Mouse (Mus musculus): ENCODE data around the gene Dnajc11. TPM values are rescaled to one million over a fixed set of nuclear protein-coding genes. Genes with fewer than 3 reads are reported as not detected.

Gene Dnajc11
- polyA plus RNA-seq (2015; fragmentation: Nextera tagmentation; extraction: Ambion mirVana) = 78.4 and 86.9 TPM in 2 replicates

GRCm38 (mm10) chr4:151933505-151934214 lies at the start of gene Dnajc11:
TSS of gene Dnajc11 (plus strand) at chr4:151933691.
- H3K9ac ChIP-seq (ENCODE audit: low read depth, low read length) = peak within 1 kb of the TSS; percentile 90
- H3K27me3 ChIP-seq (replicated peaks; ENCODE audit: control insufficient read depth, insufficient read depth, low read length) = no peaks in the 10 kb centered on the region
- H3K4me3 ChIP-seq (ENCODE audit: low read length) = peak within 1 kb of the TSS; percentile 99
- peaks cover 15% of the 10 kb centered on the region for H3K4me1 ChIP-seq (ENCODE audit: control insufficient read depth, insufficient read depth, low read depth, low read length)
- peak within 1 kb of the TSS; percentile 99 for H3K4me2 ChIP-seq (ENCODE audit: low read length)
- no peaks in the 10 kb centered on the region for H3K9me3 ChIP-seq (ENCODE audit: control insufficient read depth, low read length)
- WGBS = under 1% methylated on average over 74 of the region's 83 CpGs
- peak within 1 kb of the TSS; percentile 59 for H3K27ac ChIP-seq (ENCODE audit: low read depth, low read length)
- no peaks in the 10 kb centered on the region for H3K36me3 ChIP-seq (ENCODE audit: control insufficient read depth, insufficient read depth, low read length)
- peak; percentile 92 for ATAC-seq

- no peak for ATAC-seq
- WGBS = 79% methylated on average over 6 of the region's 6 CpGs
Measured at GRCm38 (mm10) chr4:151893241-151893640, 40.2 kb upstream of the Dnajc11 start.

GRCm38 (mm10) chr4:151894926-151895325 lies 38.6 kb upstream of the Dnajc11 start:
- 94% methylated on average over 12 of the region's 12 CpGs for WGBS
- no peak for ATAC-seq
- H3K36me3 ChIP-seq (ENCODE audit: control insufficient read depth, insufficient read depth, low read length) = no peaks in the 10 kb centered on the region

More at GRCm38 (mm10) chr4:151893241-151893640, 40.2 kb upstream of the Dnajc11 start:
- no peak overlapping the region for H3K4me3 ChIP-seq (ENCODE audit: low read length)
- no peak overlapping the region for H3K27ac ChIP-seq (ENCODE audit: low read depth, low read length)
- no peaks in the 10 kb centered on the region for H3K27me3 ChIP-seq (replicated peaks; ENCODE audit: control insufficient read depth, insufficient read depth, low read length)
- H3K4me2 ChIP-seq (ENCODE audit: low read length) = no peak overlapping the region
- no peaks in the 10 kb centered on the region for H3K4me1 ChIP-seq (ENCODE audit: control insufficient read depth, insufficient read depth, low read depth, low read length)
- no peak overlapping the region for H3K9ac ChIP-seq (ENCODE audit: low read depth, low read length)
- H3K9me3 ChIP-seq (ENCODE audit: control insufficient read depth, low read length) = no peaks in the 10 kb centered on the region
- H3K36me3 ChIP-seq (ENCODE audit: control insufficient read depth, insufficient read depth, low read length) = no peaks in the 10 kb centered on the region

GRCm38 (mm10) chr4:151895624-151896023 lies 37.9 kb upstream of the Dnajc11 start:
- Histone ChIP-seq H3K9me3 (ENCODE audit: control insufficient read depth, low read length) (no peaks in the 10 kb centered on the region), H3K4me1 (ENCODE audit: control insufficient read depth, insufficient read depth, low read depth, low read length) (peaks cover 5% of the 10 kb centered on the region), H3K27me3 (replicated peaks; ENCODE audit: control insufficient read depth, insufficient read depth, low read length) (no peaks in the 10 kb centered on the region), H3K36me3 (ENCODE audit: control insufficient read depth, insufficient read depth, low read length) (no peaks in the 10 kb centered on the region), H3K4me2 (ENCODE audit: low read length) (no peak overlapping the region), H3K9ac (ENCODE audit: low read depth, low read length) (no peak overlapping the region), H3K27ac (ENCODE audit: low read depth, low read length) (no peak overlapping the region), H3K4me3 (ENCODE audit: low read length) (no peak overlapping the region)
- 93% methylated on average over 7 of the region's 7 CpGs for WGBS
- ATAC-seq = no peak

More at GRCm38 (mm10) chr4:151894926-151895325, 38.6 kb upstream of the Dnajc11 start:
- Histone ChIP-seq H3K27me3 (replicated peaks; ENCODE audit: control insufficient read depth, insufficient read depth, low read length) (no peaks in the 10 kb centered on the region), H3K4me3 (ENCODE audit: low read length) (no peak overlapping the region), H3K27ac (ENCODE audit: low read depth, low read length) (no peak overlapping the region), H3K9me3 (ENCODE audit: control insufficient read depth, low read length) (no peaks in the 10 kb centered on the region), H3K9ac (ENCODE audit: low read depth, low read length) (no peak overlapping the region), H3K4me1 (ENCODE audit: control insufficient read depth, insufficient read depth, low read depth, low read length) (peaks cover 5% of the 10 kb centered on the region), H3K4me2 (ENCODE audit: low read length) (no peak overlapping the region)

GRCm38 (mm10) chr4:151897069-151897617 lies 36.3 kb upstream of the Dnajc11 start:
- H3K9me3 ChIP-seq (ENCODE audit: control insufficient read depth, low read length) = no peaks in the 10 kb centered on the region
- no peak overlapping the region for H3K4me2 ChIP-seq (ENCODE audit: low read length)
- H3K4me1 ChIP-seq (ENCODE audit: control insufficient read depth, insufficient read depth, low read depth, low read length) = peaks cover 5% of the 10 kb centered on the region
- H3K4me3 ChIP-seq (ENCODE audit: low read length) = no peak overlapping the region
- no peak overlapping the region for H3K27ac ChIP-seq (ENCODE audit: low read depth, low read length)
- H3K9ac ChIP-seq (ENCODE audit: low read depth, low read length) = no peak overlapping the region
- 71% methylated on average over 9 of the region's 9 CpGs for WGBS
- H3K36me3 ChIP-seq (ENCODE audit: control insufficient read depth, insufficient read depth, low read length) = no peaks in the 10 kb centered on the region
- H3K27me3 ChIP-seq (replicated peaks; ENCODE audit: control insufficient read depth, insufficient read depth, low read length) = no peaks in the 10 kb centered on the region
- no peak for ATAC-seq

- ATAC-seq = no peak
- no peak overlapping the region for H3K4me2 ChIP-seq (ENCODE audit: low read length)
- no peaks in the 10 kb centered on the region for H3K27me3 ChIP-seq (replicated peaks; ENCODE audit: control insufficient read depth, insufficient read depth, low read length)
- no peak overlapping the region for H3K9ac ChIP-seq (ENCODE audit: low read depth, low read length)
- H3K36me3 ChIP-seq (ENCODE audit: control insufficient read depth, insufficient read depth, low read length) = no peaks in the 10 kb centered on the region
- no peak overlapping the region for H3K4me3 ChIP-seq (ENCODE audit: low read length)
- no peak overlapping the region for H3K27ac ChIP-seq (ENCODE audit: low read depth, low read length)
- H3K4me1 ChIP-seq (ENCODE audit: control insufficient read depth, insufficient read depth, low read depth, low read length) = peaks cover 5% of the 10 kb centered on the region
- WGBS = 39% methylated on average over 13 of the region's 13 CpGs
- no peaks in the 10 kb centered on the region for H3K9me3 ChIP-seq (ENCODE audit: control insufficient read depth, low read length)
Measured at GRCm38 (mm10) chr4:151898600-151899245, 34.8 kb upstream of the Dnajc11 start.

- H3K4me3 ChIP-seq (ENCODE audit: low read length) = no peak overlapping the region
- no peak overlapping the region for H3K27ac ChIP-seq (ENCODE audit: low read depth, low read length)
- 70% methylated on average over 11 of the region's 11 CpGs for WGBS
- no peak overlapping the region for H3K4me2 ChIP-seq (ENCODE audit: low read length)
- H3K9ac ChIP-seq (ENCODE audit: low read depth, low read length) = no peak overlapping the region
- no peaks in the 10 kb centered on the region for H3K36me3 ChIP-seq (ENCODE audit: control insufficient read depth, insufficient read depth, low read length)
- H3K9me3 ChIP-seq (ENCODE audit: control insufficient read depth, low read length) = no peaks in the 10 kb centered on the region
- no peaks in the 10 kb centered on the region for H3K27me3 ChIP-seq (replicated peaks; ENCODE audit: control insufficient read depth, insufficient read depth, low read length)
- H3K4me1 ChIP-seq (ENCODE audit: control insufficient read depth, insufficient read depth, low read depth, low read length) = peaks cover 5% of the 10 kb centered on the region
- no peak for ATAC-seq
Measured at GRCm38 (mm10) chr4:151899707-151900384, 33.6 kb upstream of the Dnajc11 start.

GRCm38 (mm10) chr4:151900735-151901134 lies 32.8 kb upstream of the Dnajc11 start:
- Histone ChIP-seq H3K27ac (ENCODE audit: low read depth, low read length) (no peak overlapping the region), H3K4me3 (ENCODE audit: low read length) (no peak overlapping the region), H3K27me3 (replicated peaks; ENCODE audit: control insufficient read depth, insufficient read depth, low read length) (no peaks in the 10 kb centered on the region), H3K4me1 (ENCODE audit: control insufficient read depth, insufficient read depth, low read depth, low read length) (peaks cover 5% of the 10 kb centered on the region), H3K4me2 (ENCODE audit: low read length) (no peak overlapping the region), H3K36me3 (ENCODE audit: control insufficient read depth, insufficient read depth, low read length) (no peaks in the 10 kb centered on the region), H3K9ac (ENCODE audit: low read depth, low read length) (no peak overlapping the region), H3K9me3 (ENCODE audit: control insufficient read depth, low read length) (no peaks in the 10 kb centered on the region)
- no peak for ATAC-seq
- WGBS = 66% methylated on average over 6 of the region's 6 CpGs

GRCm38 (mm10) chr4:151901422-151901821 lies 32.1 kb upstream of the Dnajc11 start:
- Histone ChIP-seq H3K27me3 (replicated peaks; ENCODE audit: control insufficient read depth, insufficient read depth, low read length) (no peaks in the 10 kb centered on the region), H3K4me1 (ENCODE audit: control insufficient read depth, insufficient read depth, low read depth, low read length) (peaks cover 7% of the 10 kb centered on the region), H3K9ac (ENCODE audit: low read depth, low read length) (no peak overlapping the region), H3K4me2 (ENCODE audit: low read length) (no peak overlapping the region), H3K9me3 (ENCODE audit: control insufficient read depth, low read length) (no peaks in the 10 kb centered on the region), H3K4me3 (ENCODE audit: low read length) (no peak overlapping the region), H3K36me3 (ENCODE audit: control insufficient read depth, insufficient read depth, low read length) (no peaks in the 10 kb centered on the region), H3K27ac (ENCODE audit: low read depth, low read length) (no peak overlapping the region)
- no peak for ATAC-seq
- 65% methylated on average over 11 of the region's 11 CpGs for WGBS

All from hindbrain, embryonic 16.5 days (tissue).